Mouse (Mus musculus) spleen, postnatal 10 days (tissue): ENCODE measurements at regions not wholly inside any gene's neighbourhood (a gene's known extent, or its start where the extent isn't known, plus 50 kb on each side); places are given as distances from the start of the nearest gene placed in this dataset.

Source experiments
- DNase-seq, 2 experiments: peaks; one replicate each; pipeline ENCODE4 v3.0.0; 2021 to 2022; ENCODE audit warnings: low spot score in 2 of 2

DNA sequence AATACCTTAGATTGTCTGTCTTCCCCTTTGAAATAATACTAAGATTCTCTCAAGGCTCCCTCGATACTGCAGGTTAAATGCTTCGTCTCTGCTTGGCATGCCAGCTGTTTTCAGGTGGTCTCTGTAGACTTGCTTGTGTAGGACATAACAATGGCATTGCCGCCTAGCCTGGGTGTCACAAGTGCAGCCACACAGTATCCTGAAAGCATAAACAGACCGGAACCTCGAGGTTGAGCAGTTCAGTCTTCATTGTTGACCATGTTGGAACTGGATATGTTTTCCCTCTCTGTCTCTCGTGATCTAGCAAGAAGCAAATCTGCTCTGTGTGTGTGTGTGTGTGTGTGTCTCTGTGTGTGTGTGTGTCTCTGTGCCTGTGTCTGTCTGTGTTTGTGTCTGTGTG, 675.4 kb upstream of the Tmem132c start:
- no peak for DNase-seq

- no peak for DNase-seq
Measured at GRCm38 (mm10) chr5:126573766-126574165, 667.8 kb upstream of the Tmem132c start.

- DNase-seq, result no peak
Measured at GRCm38 (mm10) chr5:126597786-126598330, 643.8 kb upstream of the Tmem132c start.

GRCm38 (mm10) chr5:126599561-126599960, 642.0 kb upstream of the Tmem132c start:
- no peak for DNase-seq

GRCm38 (mm10) chr5:126606756-126607155, 634.9 kb upstream of the Tmem132c start:
- no peak for DNase-seq

GRCm38 (mm10) chr5:126612571-126612970, 629.0 kb upstream of the Tmem132c start:
- no peak for DNase-seq

DNA sequence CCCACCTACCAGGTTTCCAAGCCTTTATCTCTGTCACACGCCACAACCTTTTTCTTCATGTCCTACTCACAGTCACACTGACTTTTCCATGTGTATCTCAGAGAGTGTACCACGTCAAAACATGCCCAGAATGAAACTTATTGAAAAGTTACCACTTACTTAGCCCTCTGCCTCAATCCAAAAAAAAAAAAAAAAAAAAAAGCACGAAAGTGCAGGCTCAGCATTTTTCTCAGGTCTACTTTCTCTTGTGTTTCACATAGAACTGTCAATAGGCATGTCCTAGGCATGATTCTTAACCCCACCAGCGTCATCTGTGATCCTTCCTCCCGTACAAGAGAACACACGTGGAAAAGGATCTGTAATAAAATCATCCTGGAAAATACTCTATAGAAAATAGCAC, 619.1 kb upstream of the Tmem132c start:
- DNase-seq, result no peak

DNA sequence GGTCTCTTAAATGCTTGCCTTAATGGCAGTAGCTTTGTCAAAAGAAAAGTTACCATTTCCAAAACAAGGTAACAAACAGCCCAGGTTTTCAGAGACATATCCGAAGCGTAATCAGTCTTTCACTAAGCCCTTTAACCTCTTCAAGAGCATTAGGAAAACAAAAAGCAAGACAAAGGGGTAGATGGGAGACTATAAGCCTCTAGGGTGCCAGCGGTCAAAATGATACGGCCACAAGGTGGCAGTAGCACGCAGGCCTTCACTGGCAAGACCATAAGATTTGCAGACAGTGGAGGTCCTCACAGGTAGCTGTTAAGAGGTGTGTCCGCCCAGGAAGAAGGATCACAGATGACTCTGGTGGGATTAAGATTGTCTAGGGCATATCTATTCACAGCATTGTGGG, 618.4 kb upstream of the Tmem132c start:
- no peak for DNase-seq

GRCm38 (mm10) chr5:126629826-126630225, 611.8 kb upstream of the Tmem132c start:
- DNase-seq, result no peak

GRCm38 (mm10) chr5:126650415-126650814, 591.2 kb upstream of the Tmem132c start:
- no peak for DNase-seq

- peak in 1 of 2 experiments; percentile 12 for DNase-seq
Measured at GRCm38 (mm10) chr5:126651367-126651766, 590.2 kb upstream of the Tmem132c start.

GRCm38 (mm10) chr5:126662648-126663047, 579.0 kb upstream of the Tmem132c start:
- no peak for DNase-seq

- no peak for DNase-seq
Measured at GRCm38 (mm10) chr5:126671156-126671555, 570.5 kb upstream of the Tmem132c start.

GRCm38 (mm10) chr5:126680262-126680661, 561.3 kb upstream of the Tmem132c start:
- no peak for DNase-seq

GRCm38 (mm10) chr5:126699314-126699713, 542.3 kb upstream of the Tmem132c start:
- DNase-seq, result no peak

DNA sequence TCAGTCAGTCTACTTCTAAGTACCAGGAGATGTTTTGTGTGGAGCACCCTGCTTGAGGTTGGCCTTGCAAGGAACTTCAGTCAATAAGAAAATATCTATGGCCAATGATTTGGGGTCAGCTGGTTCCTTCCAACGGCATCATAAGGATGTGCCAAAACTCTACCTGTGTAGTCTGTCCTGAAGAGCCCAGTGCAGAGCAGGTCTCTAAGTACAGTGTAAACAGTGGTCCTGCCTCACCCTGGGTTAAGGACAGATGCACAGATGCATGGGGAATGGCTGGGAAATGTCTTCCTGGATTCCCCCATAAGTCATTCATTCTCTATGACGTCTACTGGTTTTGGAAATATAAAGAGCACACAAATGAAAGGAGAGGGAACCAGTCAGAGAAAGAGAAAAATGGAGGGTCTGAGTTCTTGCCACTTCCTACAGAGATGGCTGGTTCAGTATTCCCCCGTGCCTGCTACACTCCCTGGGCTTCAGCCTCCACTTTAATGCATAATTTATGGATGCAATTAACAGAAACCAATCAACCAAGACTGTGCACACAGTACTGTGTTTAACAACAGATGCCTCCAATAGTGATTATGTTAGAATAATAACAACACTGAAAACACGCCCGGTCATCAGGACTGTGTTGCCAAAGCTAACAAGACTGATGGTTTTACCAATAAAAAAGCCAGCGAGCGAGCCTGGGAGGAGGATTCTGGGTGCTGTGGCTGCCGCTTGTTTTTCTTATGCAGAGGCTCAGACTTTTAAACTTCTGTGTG, 537.9 kb upstream of the Tmem132c start:
- no peak for DNase-seq

GRCm38 (mm10) chr5:126705871-126706270, 535.7 kb upstream of the Tmem132c start:
- no peak for DNase-seq

GRCm38 (mm10) chr5:126706701-126707100, 534.9 kb upstream of the Tmem132c start:
- DNase-seq, result no peak

GRCm38 (mm10) chr5:126714672-126715071, 526.9 kb upstream of the Tmem132c start:
- no peak for DNase-seq

GRCm38 (mm10) chr5:126718421-126718820, 523.2 kb upstream of the Tmem132c start:
- DNase-seq, result no peak

DNA sequence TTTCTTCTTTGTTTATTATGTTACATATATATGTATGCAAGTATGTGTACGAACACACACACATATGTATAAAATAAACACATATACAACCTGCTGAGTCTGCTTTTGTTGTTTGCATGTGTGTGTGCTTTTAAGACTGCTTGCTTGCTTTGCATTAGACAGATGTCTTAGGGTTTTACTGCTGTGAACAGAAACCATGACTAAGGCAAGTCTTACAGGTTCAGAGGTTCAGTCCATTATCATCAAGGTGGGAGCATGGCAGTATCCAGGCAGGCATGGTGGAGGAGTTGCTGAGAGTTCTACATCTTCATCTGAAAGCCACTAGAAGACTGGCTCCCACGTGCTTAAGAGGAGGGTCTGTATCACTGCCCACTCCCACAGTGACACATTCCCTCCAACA, 520.3 kb upstream of the Tmem132c start:
- DNase-seq, result no peak

DNA sequence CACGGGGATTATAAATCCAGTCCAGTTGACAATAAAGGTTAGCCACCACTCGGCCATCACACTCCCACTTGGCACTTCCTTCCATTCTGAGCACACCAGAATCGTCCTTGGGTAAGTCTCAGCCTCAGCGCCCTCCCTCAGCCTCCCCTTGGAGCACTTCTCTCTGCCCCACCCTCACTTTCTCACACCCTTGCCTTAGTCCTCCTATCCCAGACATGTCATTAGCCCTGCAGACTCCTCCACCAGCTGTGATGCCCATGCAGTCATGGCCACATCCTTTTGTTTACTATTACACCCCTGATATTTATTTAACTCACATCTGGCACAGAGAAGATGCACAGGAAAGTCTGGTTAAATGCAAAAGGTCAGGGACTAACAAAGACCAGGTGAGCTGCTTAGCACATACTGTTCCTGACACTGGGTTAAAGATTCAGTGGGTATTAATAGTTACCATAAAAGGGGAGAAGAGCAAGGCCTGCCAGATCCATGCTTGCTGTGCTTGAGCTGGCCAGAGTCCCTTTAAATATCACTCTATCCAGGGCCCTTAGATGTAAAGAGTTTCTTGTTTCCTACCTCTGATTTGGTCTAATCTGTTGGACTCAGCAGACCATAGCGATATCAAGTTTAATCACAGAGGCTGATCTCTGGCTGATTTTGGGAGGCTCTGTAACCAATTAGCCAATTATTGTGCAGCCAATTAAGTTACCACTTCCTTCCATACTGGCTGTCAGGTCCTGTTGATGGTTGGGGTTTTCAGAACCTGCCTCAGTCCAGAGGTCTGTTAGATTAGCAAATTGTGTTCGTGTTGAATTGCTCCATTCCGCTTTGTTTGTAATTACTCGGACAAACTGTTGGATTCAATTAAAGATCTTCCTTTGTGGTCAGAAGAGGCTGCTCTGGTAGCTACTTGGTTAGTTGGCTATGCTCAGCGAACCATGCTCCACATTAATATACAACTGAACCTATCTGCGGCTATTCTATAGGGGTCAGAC, 518.0 kb upstream of the Tmem132c start:
- DNase-seq, result no peak
